ENCODE assay signal across 29 mouse cellular contexts in the genomic region with DNA sequence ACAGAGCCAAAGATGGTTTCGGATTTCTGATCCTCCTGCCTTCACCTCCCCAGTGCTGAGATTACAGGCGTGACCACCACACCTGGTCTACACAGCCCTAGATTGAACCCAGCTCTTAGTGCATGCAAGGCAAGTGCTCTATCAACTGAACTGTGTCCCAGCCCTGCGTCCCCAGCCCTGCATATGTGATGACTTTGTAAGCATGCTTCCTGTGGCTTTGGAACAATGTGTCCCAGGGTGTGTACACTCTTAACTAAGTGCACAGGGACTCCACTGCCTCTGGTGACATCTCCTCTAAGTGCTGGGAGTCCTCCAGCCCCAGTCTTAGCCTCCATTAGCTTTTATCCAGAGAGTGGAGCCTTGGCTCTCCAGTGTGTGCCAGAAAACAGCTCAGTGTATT. TPM values are rescaled to one million over a fixed set of nuclear protein-coding genes. Genes with fewer than 3 reads are reported as not detected.
"Had no signal": no experiment of that assay in that cellular context is flagged by ENCODE, and none has a peak within 500 bp of the region (broad histone marks: within the 10 kb centered on the region; RNA-seq: fewer than 3 reads in every experiment).

No protein-coding gene starts in this region.

- H3K4me3 ChIP-seq: heart, embryonic 10.5 days; heart, embryonic 13.5 days; heart, embryonic 15.5 days; hindbrain, embryonic 10.5 days; hindbrain, embryonic 12.5 days; intestine, embryonic 15.5 days; kidney, embryonic 15.5 days; layer of hippocampus, adult 2 months; left cerebral cortex, adult 2 months; limb, embryonic 10.5 days; limb, embryonic 12.5 days; liver, embryonic 13.5 days; liver, embryonic 15.5 days had no signal

- H3K27ac ChIP-seq: heart, embryonic 10.5 days; heart, embryonic 13.5 days; heart, embryonic 15.5 days; hindbrain, embryonic 10.5 days; hindbrain, embryonic 12.5 days; hindbrain, embryonic 14.5 days; intestine, embryonic 15.5 days; kidney, embryonic 15.5 days; layer of hippocampus, adult 2 months; left cerebral cortex, adult 2 months; limb, embryonic 10.5 days; limb, embryonic 12.5 days; liver, embryonic 13.5 days; liver, embryonic 15.5 days had no signal

- H3K9me3 ChIP-seq: heart, embryonic 10.5 days; heart, embryonic 15.5 days; hindbrain, embryonic 10.5 days; hindbrain, embryonic 12.5 days; intestine, embryonic 15.5 days; kidney, embryonic 15.5 days; limb, embryonic 10.5 days; limb, embryonic 12.5 days; liver, embryonic 13.5 days; liver, embryonic 15.5 days had no signal

- H3K4me2 ChIP-seq: heart, embryonic 13.5 days; heart, embryonic 15.5 days; hindbrain, embryonic 12.5 days; hindbrain, embryonic 14.5 days; intestine, embryonic 15.5 days; kidney, embryonic 15.5 days; limb, embryonic 12.5 days; liver, embryonic 11.5 days; liver, embryonic 13.5 days; liver, embryonic 15.5 days had no signal

- H3K36me3 ChIP-seq: heart, embryonic 10.5 days; heart, embryonic 13.5 days; heart, embryonic 15.5 days; hindbrain, embryonic 10.5 days; hindbrain, embryonic 12.5 days; intestine, embryonic 15.5 days; kidney, embryonic 15.5 days; limb, embryonic 10.5 days; limb, embryonic 12.5 days; liver, embryonic 13.5 days; liver, embryonic 15.5 days had no signal

- ATAC-seq: hindbrain, embryonic 16.5 days; inflammation-experienced regulatory T-cells, adult 6 months; intestine, embryonic 15.5 days; intestine, postnatal 0 days had no signal

- DNase-seq: gastrocnemius, postnatal 10 days; gastrocnemius, postnatal 25 days; heart, postnatal 14 days; heart, postnatal 4 days; kidney, adult 18-20 months; kidney, adult 9 months; kidney, postnatal 10 days; kidney, postnatal 25 days; kidney, postnatal 4 days; liver; liver, embryonic 13.5 days had no signal

- H3K9ac ChIP-seq: heart, embryonic 13.5 days; heart, embryonic 15.5 days; hindbrain, embryonic 12.5 days; hindbrain, embryonic 14.5 days; intestine, embryonic 15.5 days; kidney, embryonic 15.5 days; limb, embryonic 12.5 days; liver, embryonic 13.5 days; liver, embryonic 15.5 days had no signal

RNA-seq across cellular contexts. Expression of a gene that starts 47.0 kb away (rescaled TPM):
- total RNA-seq: granulocyte monocyte progenitor cell, adult 5-6 weeks had no signal
- polyA plus RNA-seq: inflammation-experienced regulatory T-cells, adult 6 months had no signal
